Mouse (Mus musculus): Measurements from ENCODE around the gene A1cf. TPM values are rescaled to one million over a fixed set of nuclear protein-coding genes. Genes with fewer than 3 reads are reported as not detected.

A1cf gene
- polyA plus RNA-seq, 1 experiment from 2014 or later: 11.5 TPM

DNA sequence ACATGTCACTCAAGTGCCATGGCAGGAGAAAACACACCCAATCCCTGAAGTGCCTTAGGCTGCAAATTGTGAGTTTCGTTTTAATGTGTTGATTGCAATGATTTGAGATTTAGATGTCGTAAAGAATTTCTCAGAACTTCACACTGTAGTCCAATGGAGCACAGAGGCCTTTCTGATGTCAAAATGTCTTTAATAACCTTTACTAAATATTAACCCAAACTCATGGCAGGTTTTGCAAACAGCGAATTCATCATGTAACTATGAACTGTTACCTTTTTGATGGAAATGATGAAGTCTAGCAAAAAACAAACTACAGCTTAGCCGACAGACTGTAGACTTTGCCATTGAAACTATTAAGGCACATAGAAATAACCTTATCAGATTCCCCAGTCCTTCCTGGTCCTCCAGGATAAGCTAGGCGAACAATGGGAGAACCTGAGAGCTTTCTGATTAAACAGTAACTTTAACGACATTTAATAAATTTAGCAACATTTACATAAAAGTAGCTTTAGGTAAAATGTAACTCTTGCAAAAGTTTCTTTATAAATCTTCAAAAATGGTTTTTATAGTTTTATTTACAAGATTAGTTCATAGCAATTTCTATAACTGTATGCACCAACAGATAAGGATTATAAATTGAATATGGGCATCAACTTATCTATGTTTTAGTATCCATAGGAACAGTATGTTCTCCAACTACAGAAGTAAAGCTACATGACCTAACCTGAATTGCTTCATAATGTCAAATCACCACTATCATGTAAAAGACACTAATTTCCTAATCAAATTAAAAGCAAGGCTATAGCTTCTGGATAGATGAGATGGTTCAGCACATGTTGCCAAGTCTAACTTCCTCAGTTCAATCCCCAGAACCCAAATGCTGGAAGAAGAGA, 22.7 kb downstream of the A1cf start:
- Histone ChIP-seq H3K36me3 (replicated peaks; ENCODE audit: insufficient read depth, low read length) (no peaks in the 10 kb centered on the region), H3K9me3 (ENCODE audit: low read length) (no peaks in the 10 kb centered on the region), H3K9ac (replicated peaks) (no peak overlapping the region), H3K4me1 (ENCODE audit: insufficient read depth) (peaks cover 4% of the 10 kb centered on the region; the same call in 1 of the 2 replicates), H3K27ac (ENCODE audit: low read depth) (no peak overlapping the region), H3K27me3 (ENCODE audit: insufficient read depth, low read length) (no peaks in the 10 kb centered on the region), H3K4me2 (ENCODE audit: low read depth, low read length) (no peak overlapping the region), H3K4me3 (ENCODE audit: low read depth, low read length) (no peak overlapping the region)
- TF ChIP-seq CTCF (IDR thresholded peaks at IDR 0.05; ENCODE audit: low read depth) (no peak), EP300 (IDR thresholded peaks at IDR 0.05; ENCODE audit: low read depth) (no peak)
- WGBS (ENCODE audit: insufficient replicate concordance): 61% methylated on average over 6 of the region's 6 CpGs
- DNase-seq (no peak), ATAC-seq (no peak)

DNA sequence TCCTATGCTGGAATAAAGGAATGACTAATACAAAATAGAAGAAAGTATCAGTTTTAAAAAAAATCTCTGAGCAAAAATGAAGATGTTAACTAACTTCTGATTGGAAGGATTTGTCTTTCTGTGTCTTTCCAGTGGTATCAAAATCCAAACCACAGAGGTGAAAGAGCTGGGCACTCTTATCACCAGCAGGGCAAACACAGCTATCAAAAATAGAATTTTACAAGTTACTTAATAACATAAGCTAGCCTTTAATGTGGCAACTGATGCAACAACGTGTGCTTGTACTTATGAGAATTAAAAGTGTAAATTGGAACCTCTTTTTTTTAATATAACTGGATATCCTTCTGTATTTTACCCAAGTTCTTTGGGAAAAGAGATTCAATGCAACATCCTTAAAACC, 27.4 kb downstream of the A1cf start:
- WGBS (ENCODE audit: insufficient replicate concordance): 50% methylated on average over 1 of the region's 1 CpGs
- Histone ChIP-seq H3K27ac (ENCODE audit: low read depth) (0 out of 2 replicates have a peak overlapping the region, but pooled peaks have one; percentile 17), H3K4me2 (ENCODE audit: low read depth, low read length) (no peak overlapping the region), H3K36me3 (replicated peaks; ENCODE audit: insufficient read depth, low read length) (no peaks in the 10 kb centered on the region), H3K9ac (replicated peaks) (no peak overlapping the region), H3K27me3 (ENCODE audit: insufficient read depth, low read length) (no peaks in the 10 kb centered on the region), H3K9me3 (ENCODE audit: low read length) (no peaks in the 10 kb centered on the region), H3K4me1 (ENCODE audit: insufficient read depth) (peaks cover 8% of the 10 kb centered on the region), H3K4me3 (ENCODE audit: low read depth, low read length) (no peak overlapping the region)
- no peak for DNase-seq
- TF ChIP-seq CTCF (IDR thresholded peaks at IDR 0.05; ENCODE audit: low read depth) (no peak), EP300 (IDR thresholded peaks at IDR 0.05; ENCODE audit: low read depth) (no peak)
- no peak for ATAC-seq

DNA sequence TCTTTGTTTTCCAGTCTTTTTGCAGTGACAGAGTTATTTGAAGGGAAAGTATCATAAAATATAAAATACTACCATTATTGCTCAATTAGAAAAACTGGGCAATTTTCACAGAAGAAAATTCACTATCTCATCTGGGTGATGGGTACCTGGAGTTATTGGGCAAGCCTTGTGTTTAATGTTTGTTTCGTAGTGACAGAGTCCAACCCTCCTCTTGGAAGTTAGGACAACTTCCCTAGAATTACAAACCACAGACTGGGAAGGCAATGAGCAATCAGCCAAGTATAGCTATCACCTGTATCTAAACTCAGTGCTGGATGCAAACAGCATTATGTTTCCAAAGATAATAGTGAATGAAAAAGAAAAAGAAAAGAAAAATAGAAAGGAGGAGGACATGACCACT, 28.1 kb downstream of the A1cf start:
- H3K27ac ChIP-seq (ENCODE audit: low read depth): no peak overlapping the region
- H3K27me3 ChIP-seq (ENCODE audit: insufficient read depth, low read length): no peaks in the 10 kb centered on the region
- peaks cover 5% of the 10 kb centered on the region for H3K4me1 ChIP-seq (ENCODE audit: insufficient read depth)
- TF ChIP-seq CTCF (IDR thresholded peaks at IDR 0.05; ENCODE audit: low read depth): no peak
- peak; percentile 41; the same call in 1 of the 2 replicates for TF ChIP-seq EP300 (IDR thresholded peaks at IDR 0.05; ENCODE audit: low read depth)
- H3K9me3 ChIP-seq (ENCODE audit: low read length): no peaks in the 10 kb centered on the region
- no peak overlapping the region for H3K4me3 ChIP-seq (ENCODE audit: low read depth, low read length)
- WGBS (ENCODE audit: insufficient replicate concordance): 60% methylated on average over 1 of the region's 1 CpGs
- H3K9ac ChIP-seq (replicated peaks): no peak overlapping the region
- ATAC-seq (peak; percentile 82), DNase-seq (no peak)
- no peak overlapping the region for H3K4me2 ChIP-seq (ENCODE audit: low read depth, low read length)
- H3K36me3 ChIP-seq (replicated peaks; ENCODE audit: insufficient read depth, low read length): no peaks in the 10 kb centered on the region

DNA sequence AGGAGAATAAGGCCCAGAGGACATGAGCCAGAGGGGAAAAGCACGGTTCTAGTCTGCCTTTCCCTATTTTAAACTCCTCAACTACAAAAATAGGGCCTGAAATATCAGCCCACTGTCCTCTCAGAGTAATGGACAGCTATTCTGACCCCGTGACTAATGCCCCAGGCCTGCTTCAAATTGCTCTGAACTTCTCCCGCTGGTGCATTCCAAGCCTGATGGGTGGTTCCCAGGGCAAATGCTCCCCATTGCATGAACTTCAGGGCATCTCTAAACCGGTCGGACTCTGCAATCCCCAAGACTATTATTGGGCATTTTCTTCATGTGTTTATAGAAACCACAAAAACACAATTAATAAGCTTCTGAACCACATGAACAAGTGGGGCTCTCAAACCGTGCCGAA, 37.1 kb downstream of the A1cf start:
- no peaks in the 10 kb centered on the region for H3K36me3 ChIP-seq (replicated peaks; ENCODE audit: insufficient read depth, low read length)
- WGBS (ENCODE audit: insufficient replicate concordance): 75% methylated on average over 7 of the region's 7 CpGs
- no peaks in the 10 kb centered on the region for H3K27me3 ChIP-seq (ENCODE audit: insufficient read depth, low read length)
- no peak for DNase-seq
- H3K4me1 ChIP-seq (ENCODE audit: insufficient read depth): peaks cover 9% of the 10 kb centered on the region; the same call in 1 of the 2 replicates
- no peak overlapping the region for H3K4me2 ChIP-seq (ENCODE audit: low read depth, low read length)
- no peak overlapping the region for H3K4me3 ChIP-seq (ENCODE audit: low read depth, low read length)
- no peak for TF ChIP-seq EP300 (IDR thresholded peaks at IDR 0.05; ENCODE audit: low read depth)
- TF ChIP-seq CTCF (IDR thresholded peaks at IDR 0.05; ENCODE audit: low read depth): no peak
- H3K9ac ChIP-seq (replicated peaks): no peak overlapping the region
- H3K27ac ChIP-seq (ENCODE audit: low read depth): no peak overlapping the region
- no peaks in the 10 kb centered on the region for H3K9me3 ChIP-seq (ENCODE audit: low read length)
- no peak for ATAC-seq

DNA sequence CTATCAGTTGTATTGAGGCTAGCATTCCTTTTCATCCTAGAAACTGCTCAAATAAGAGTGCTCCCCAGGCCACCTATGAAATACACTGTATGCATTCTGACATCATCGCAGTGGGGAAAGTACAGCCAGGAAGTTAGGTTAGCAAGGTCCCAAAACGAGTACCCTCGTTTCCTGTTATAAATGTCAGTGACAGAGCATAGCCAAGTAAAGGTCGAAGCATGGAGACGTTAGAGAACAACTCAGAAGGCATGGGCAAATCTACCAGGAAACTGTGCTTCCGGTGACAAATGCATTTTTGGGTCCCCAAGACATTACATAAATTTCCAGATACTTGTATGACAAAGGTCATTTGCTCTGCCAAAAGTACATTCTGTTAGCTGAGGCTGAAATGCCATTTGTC, 41.9 kb downstream of the A1cf start:
- Histone ChIP-seq H3K27ac (ENCODE audit: low read depth) (no peak overlapping the region), H3K4me2 (ENCODE audit: low read depth, low read length) (no peak overlapping the region), H3K9ac (replicated peaks) (no peak overlapping the region), H3K27me3 (ENCODE audit: insufficient read depth, low read length) (no peaks in the 10 kb centered on the region), H3K36me3 (replicated peaks; ENCODE audit: insufficient read depth, low read length) (no peaks in the 10 kb centered on the region), H3K4me1 (ENCODE audit: insufficient read depth) (peaks cover 9% of the 10 kb centered on the region; the same call in 1 of the 2 replicates), H3K9me3 (ENCODE audit: low read length) (no peaks in the 10 kb centered on the region), H3K4me3 (ENCODE audit: low read depth, low read length) (no peak overlapping the region)
- peak; percentile 13; the same call in 1 of the 2 replicates for ATAC-seq
- no peak for DNase-seq
- TF ChIP-seq EP300 (IDR thresholded peaks at IDR 0.05; ENCODE audit: low read depth) (no peak), CTCF (IDR thresholded peaks at IDR 0.05; ENCODE audit: low read depth) (no peak)
- 23% methylated on average over 6 of the region's 6 CpGs for WGBS (ENCODE audit: insufficient replicate concordance)

DNA sequence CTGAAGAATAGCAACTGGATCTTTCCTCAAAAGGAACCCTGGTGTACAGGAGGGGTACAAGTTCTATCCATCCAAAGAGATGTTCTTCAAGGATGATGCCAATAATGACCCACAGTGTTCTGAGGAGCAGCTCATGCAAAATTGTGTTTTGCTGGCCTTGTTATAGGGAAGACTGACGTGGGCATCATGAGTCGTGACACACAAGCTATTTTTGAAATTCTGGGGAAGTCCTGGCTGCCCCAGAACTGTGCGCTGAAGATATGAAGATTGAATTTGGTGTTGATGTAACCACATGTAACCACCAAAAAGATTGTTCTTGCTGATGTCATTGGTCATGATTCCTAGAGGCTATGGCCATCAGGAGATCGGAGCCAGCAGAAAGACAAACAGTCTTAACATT, 45.4 kb downstream of the A1cf start:
- H3K9ac ChIP-seq (replicated peaks): no peak overlapping the region
- H3K36me3 ChIP-seq (replicated peaks; ENCODE audit: insufficient read depth, low read length): 0 out of 2 replicates have a peak, but pooled peaks cover 3% of the 10 kb centered on the region
- H3K27ac ChIP-seq (ENCODE audit: low read depth): no peak overlapping the region
- H3K9me3 ChIP-seq (ENCODE audit: low read length): no peaks in the 10 kb centered on the region
- H3K4me2 ChIP-seq (ENCODE audit: low read depth, low read length): no peak overlapping the region
- H3K27me3 ChIP-seq (ENCODE audit: insufficient read depth, low read length): no peaks in the 10 kb centered on the region
- no peak for ATAC-seq
- H3K4me3 ChIP-seq (ENCODE audit: low read depth, low read length): no peak overlapping the region
- 56% methylated on average over 4 of the region's 4 CpGs for WGBS (ENCODE audit: insufficient replicate concordance)
- H3K4me1 ChIP-seq (ENCODE audit: insufficient read depth): peaks cover 6% of the 10 kb centered on the region; the same call in 1 of the 2 replicates
- DNase-seq: no peak
- TF ChIP-seq CTCF (IDR thresholded peaks at IDR 0.05; ENCODE audit: low read depth): no peak
- no peak for TF ChIP-seq EP300 (IDR thresholded peaks at IDR 0.05; ENCODE audit: low read depth)

Data from liver, postnatal 0 days (tissue).